Mouse (Mus musculus) T-cell, adult 66 days (primary cell): Measurements from ENCODE around the gene Wdr64. TPM values are rescaled to one million over a fixed set of nuclear protein-coding genes. Genes with fewer than 3 reads are reported as not detected.

Source experiments
- total RNA-seq, 2 experiments: library from RNA; stranded (reverse); gene quantifications; 3 replicates in 1 of 2; 4 replicates in 1 of 2; pipeline ENCODE4 v1.2.4; 2023

Gene Wdr64
- not detected for total RNA-seq

DNA sequence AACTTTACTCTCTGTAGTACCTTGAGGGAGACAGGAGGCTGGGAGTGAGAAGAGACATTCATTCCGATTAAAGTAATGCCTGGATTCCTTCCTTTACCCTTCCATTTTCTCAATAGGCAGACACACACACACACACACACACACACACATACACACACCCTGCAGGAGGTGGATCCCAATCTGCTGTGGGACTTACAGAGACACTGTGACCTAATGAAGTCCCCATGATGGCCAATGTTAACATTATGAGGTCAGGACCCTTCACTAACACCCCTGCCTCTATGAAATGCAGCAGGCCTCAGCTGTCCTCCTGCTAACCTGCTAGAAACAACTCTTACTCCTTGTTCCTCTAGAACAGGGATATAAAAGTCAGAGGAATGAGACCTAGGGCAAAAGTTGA is at the start of gene Wdr64:
TSS of gene Wdr64 (plus strand) at position 301 of the 400 bp plus-strand sequence.

DNA sequence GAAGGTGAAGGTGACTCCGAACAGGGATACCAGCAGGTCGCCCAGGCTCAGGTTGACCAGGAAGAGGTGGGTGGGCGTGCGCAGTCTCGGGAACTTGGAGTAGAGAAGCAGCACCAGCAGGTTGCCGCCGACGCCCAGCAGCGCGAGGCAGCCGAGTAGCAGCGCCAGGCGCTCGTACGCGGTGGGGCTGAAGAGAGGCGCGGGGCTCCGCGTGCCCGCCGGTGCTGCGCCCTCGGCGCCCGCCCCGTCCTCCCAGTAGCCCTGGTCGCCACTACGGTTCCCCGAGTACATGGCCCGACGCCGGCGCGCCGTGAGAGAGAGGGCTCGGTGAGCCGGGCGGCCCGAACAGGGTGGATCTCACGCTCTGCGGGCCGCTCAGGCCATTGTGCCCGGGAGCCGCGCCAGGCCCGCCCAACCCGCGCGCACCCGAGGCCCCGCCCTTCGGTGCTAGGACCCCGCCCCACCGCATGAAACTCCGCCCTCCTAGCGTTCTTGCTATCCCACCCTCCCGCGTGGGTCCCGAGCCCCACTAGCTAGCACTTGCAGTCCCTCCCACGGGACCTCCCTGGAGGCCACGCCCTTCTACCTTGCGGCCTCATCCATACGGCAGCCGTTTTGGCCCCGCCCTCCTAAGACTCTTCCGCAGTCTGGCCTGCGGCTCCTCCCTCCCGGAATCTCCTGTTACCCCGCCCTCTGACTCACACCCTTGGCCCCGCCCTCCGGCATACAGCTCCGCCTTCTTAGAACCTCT is 6.0 kb upstream of the Wdr64 start, which contains the start of the genes Opn3 and Chml:
TSS of gene Opn3 (minus strand) at position 531 of the 751 bp plus-strand sequence.
TSS of gene Chml (minus strand) at position 656 of the 751 bp plus-strand sequence.

Other genes with a start within 250 kb of the Wdr64 start
- gene Rgs7, start 206.1 kb upstream of the Wdr64 start, total RNA-seq: not detected
- 1 to 10 TPM; 1.8 to 2.9 TPM for gene Kmo, start 78.2 kb upstream of the Wdr64 start, total RNA-seq
- 10 to 100 TPM; 26.5 to 32.2 TPM for gene Fh1, start 73.0 kb upstream of the Wdr64 start, total RNA-seq
- gene Opn3, start 5.8 kb upstream of the Wdr64 start, total RNA-seq: under 1 TPM in 1 of 2 experiments, not detected in 1; 0.53 TPM
- 1 to 10 TPM; 6.4 to 8.4 TPM for gene Chml, start 5.7 kb upstream of the Wdr64 start, total RNA-seq
- 1 to 10 TPM; 2.7 to 3.0 TPM for gene Exo1, start 182.0 kb downstream of the Wdr64 start, total RNA-seq
- not detected for gene Gm38100, start 221.7 kb downstream of the Wdr64 start, total RNA-seq